8 mouse cellular contexts compared by ENCODE assay signal in the genomic region with DNA sequence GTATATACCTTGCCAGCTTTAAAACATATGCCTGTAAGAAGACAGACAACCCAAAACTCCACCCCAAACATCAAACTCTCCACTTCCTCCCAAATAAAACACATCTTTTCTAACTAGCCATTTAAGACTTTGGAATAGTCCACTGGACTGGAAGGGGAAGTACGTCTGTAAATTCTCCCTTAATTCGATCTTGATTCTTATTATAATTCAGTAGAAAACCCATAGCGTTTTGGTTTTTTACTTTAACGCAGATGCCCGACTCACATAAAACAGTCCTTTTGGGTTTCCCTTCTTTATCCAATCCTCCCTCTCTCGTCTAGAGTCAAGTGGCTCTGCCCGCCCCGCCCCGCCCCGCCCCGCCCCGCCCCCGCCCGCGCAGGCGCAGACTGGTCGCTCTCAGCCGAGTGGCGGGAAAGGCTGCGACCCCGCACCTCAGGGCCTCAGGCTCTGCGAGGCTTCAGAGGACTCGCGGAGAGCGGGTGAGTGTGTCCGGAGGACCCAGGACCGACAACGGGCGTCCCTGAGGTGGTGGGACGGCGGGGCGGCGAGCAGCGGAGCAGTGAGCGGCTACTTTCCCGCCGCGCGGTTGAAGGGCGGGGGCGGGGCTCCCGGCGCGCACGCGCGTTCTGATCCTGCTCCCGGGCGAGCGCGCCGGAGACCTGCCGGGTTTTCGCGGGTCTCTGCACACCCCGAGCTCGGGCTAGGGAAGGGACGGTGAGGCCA. TPM values are rescaled to one million over a fixed set of nuclear protein-coding genes. Genes with fewer than 3 reads are reported as not detected.
DNase-seq lines count a peak whose midpoint lies in the region; ATAC-seq and TF ChIP-seq lines count a peak whose summit lies in the region.

A gene (plus strand): TSS at position 369 of the 723 bp plus-strand sequence.

- no peaks in the 10 kb centered on the region for H3K9me3 ChIP-seq in embryonic facial prominence, embryonic 12.5 days
- H3K9me3 ChIP-seq in limb, embryonic 12.5 days = no peaks in the 10 kb centered on the region
- no peaks in the 10 kb centered on the region for H3K9me3 ChIP-seq in midbrain, embryonic 14.5 days (ENCODE audit: control insufficient read depth, low read length)

- H3K9ac ChIP-seq in embryonic facial prominence, embryonic 12.5 days = peak within 1 kb of the TSS; percentile 75
- H3K9ac ChIP-seq in heart, adult 2 months (ENCODE audit: low read depth, low read length) = peak within 1 kb of the TSS; percentile 68
- H3K9ac ChIP-seq in limb, embryonic 12.5 days (replicated peaks) = peak within 1 kb of the TSS; percentile 82
- H3K9ac ChIP-seq in midbrain, embryonic 14.5 days (replicated peaks; ENCODE audit: low read length) = peak within 1 kb of the TSS; percentile 72

- no peaks in the 10 kb centered on the region for H3K36me3 ChIP-seq in embryonic facial prominence, embryonic 12.5 days
- no peaks in the 10 kb centered on the region for H3K36me3 ChIP-seq in heart, adult 2 months (ENCODE audit: control insufficient read depth, insufficient read depth, low read length)
- no peaks in the 10 kb centered on the region for H3K36me3 ChIP-seq in kidney, adult 2 months (ENCODE audit: control insufficient read depth, insufficient read depth, low read length)
- peaks cover 11% of the 10 kb centered on the region for H3K36me3 ChIP-seq in limb, embryonic 12.5 days
- H3K36me3 ChIP-seq in midbrain, embryonic 14.5 days (ENCODE audit: control insufficient read depth, insufficient read depth, low read length) = no peaks in the 10 kb centered on the region

- peak within 1 kb of the TSS; percentile 62 for H3K4me3 ChIP-seq in embryonic facial prominence, embryonic 12.5 days
- H3K4me3 ChIP-seq in heart, adult 2 months = peak within 1 kb of the TSS; percentile 91
- peak within 1 kb of the TSS; percentile 98 for H3K4me3 ChIP-seq in kidney, adult 2 months (ENCODE audit: insufficient read depth, low read depth, low read length)
- peak within 1 kb of the TSS; percentile 79 for H3K4me3 ChIP-seq in limb, embryonic 12.5 days (replicated peaks)
- peak within 1 kb of the TSS; percentile 70 for H3K4me3 ChIP-seq in midbrain, embryonic 14.5 days (replicated peaks; ENCODE audit: low read depth, low read length)

- peak within 1 kb of the TSS; percentile 55 for H3K4me2 ChIP-seq in embryonic facial prominence, embryonic 12.5 days (replicated peaks)
- peak within 1 kb of the TSS; percentile 65 for H3K4me2 ChIP-seq in limb, embryonic 12.5 days
- peak within 1 kb of the TSS; percentile 65 for H3K4me2 ChIP-seq in midbrain, embryonic 14.5 days (ENCODE audit: low read length)

- TF ChIP-seq EP300 in heart, adult 2 months (IDR thresholded peaks at IDR 0.05; ENCODE audit: insufficient read depth, low read depth, low read length) = 0 out of 2 replicates have a peak, but pooled peaks have one; percentile 37

- ATAC-seq in embryonic facial prominence, embryonic 12.5 days (ENCODE audit: insufficient number of reproducible peaks, insufficient read depth, low FRiP score, low TSS enrichment) = peak; percentile 87
- ATAC-seq in limb, embryonic 12.5 days (ENCODE audit: insufficient number of reproducible peaks, insufficient read depth, low FRiP score, low TSS enrichment, low read depth) = peak; percentile 87
- ATAC-seq in midbrain, embryonic 14.5 days (ENCODE audit: low FRiP score, low TSS enrichment) = peak; percentile 92

- no peaks in the 10 kb centered on the region for H3K27me3 ChIP-seq in embryonic facial prominence, embryonic 12.5 days
- no peaks in the 10 kb centered on the region for H3K27me3 ChIP-seq in heart, adult 2 months (ENCODE audit: control insufficient read depth, insufficient read depth, low read length)
- no peaks in the 10 kb centered on the region for H3K27me3 ChIP-seq in kidney, adult 2 months (replicated peaks; ENCODE audit: control insufficient read depth, insufficient read depth, low read length)
- no peaks in the 10 kb centered on the region for H3K27me3 ChIP-seq in limb, embryonic 12.5 days
- no peaks in the 10 kb centered on the region for H3K27me3 ChIP-seq in midbrain, embryonic 14.5 days (ENCODE audit: control insufficient read depth, insufficient read depth, low read length)

- peak; percentile 88 for DNase-seq in 3134 (ENCODE audit: extremely low read depth, insufficient read length, low spot score)
- DNase-seq in adrenal gland, postnatal 36 days = peak; percentile 87 to 93
- DNase-seq in heart, adult 2 months = peak; percentile 93 to 96
- DNase-seq in kidney, adult 2 months = peak; percentile 90
- peak; percentile 92 for DNase-seq in midbrain, embryonic 14.5 days
- DNase-seq in spleen, adult 12 weeks (ENCODE audit: low spot score) = peak; percentile 92

- WGBS in embryonic facial prominence, embryonic 12.5 days = under 1% methylated on average over 57 of the region's 58 CpGs
- under 1% methylated on average over 58 of the region's 58 CpGs for WGBS in heart, adult 2 months
- WGBS in kidney, adult 2 months = under 1% methylated on average over 58 of the region's 58 CpGs
- under 1% methylated on average over 58 of the region's 58 CpGs for WGBS in limb, embryonic 12.5 days
- under 1% methylated on average over 58 of the region's 58 CpGs for WGBS in midbrain, embryonic 14.5 days

- intact Hi-C loops in heart, adult 2 months (cut with DNase I) = loop anchor here (1.0 kb wide), 1 partner anchor 19 kb away; no protein-coding TSS in a partner anchor

- H3K27ac ChIP-seq in embryonic facial prominence, embryonic 12.5 days = peak within 1 kb of the TSS; percentile 92
- peak within 1 kb of the TSS; percentile 85 for H3K27ac ChIP-seq in heart, adult 2 months
- peak within 1 kb of the TSS; percentile 91 for H3K27ac ChIP-seq in kidney, adult 2 months (ENCODE audit: insufficient read depth, low read depth, low read length)
- H3K27ac ChIP-seq in limb, embryonic 12.5 days = peak within 1 kb of the TSS; percentile 97
- H3K27ac ChIP-seq in midbrain, embryonic 14.5 days (replicated peaks; ENCODE audit: low read depth, low read length) = peak within 1 kb of the TSS; percentile 89

- no peak for TF ChIP-seq CTCF in heart, adult 2 months (IDR thresholded peaks at IDR 0.05)
- TF ChIP-seq CTCF in kidney, adult 2 months (conservative IDR thresholded peaks at IDR 0.05; ENCODE audit: insufficient read depth, insufficient read length, low read depth, low read length) = no peak

- peak; percentile 86 for TF ChIP-seq POLR2A in heart, adult 2 months (IDR thresholded peaks at IDR 0.05; ENCODE audit: insufficient read depth, low read depth, low read length)
- peak; percentile 24 for TF ChIP-seq POLR2A in kidney, adult 2 months (IDR thresholded peaks at IDR 0.05; ENCODE audit: low read depth, low read length)

- peaks cover 27% of the 10 kb centered on the region for H3K4me1 ChIP-seq in embryonic facial prominence, embryonic 12.5 days
- H3K4me1 ChIP-seq in heart, adult 2 months (ENCODE audit: control insufficient read depth, insufficient read depth, low read length) = peaks cover 1% of the 10 kb centered on the region; the same call in 1 of the 2 replicates
- no peaks in the 10 kb centered on the region for H3K4me1 ChIP-seq in kidney, adult 2 months (ENCODE audit: control insufficient read depth, insufficient read depth, low read length)
- peaks cover 37% of the 10 kb centered on the region for H3K4me1 ChIP-seq in limb, embryonic 12.5 days (replicated peaks)
- peaks cover 3% of the 10 kb centered on the region; the same call in 1 of the 2 replicates for H3K4me1 ChIP-seq in midbrain, embryonic 14.5 days (ENCODE audit: control insufficient read depth, insufficient read depth, low read length)

- no peaks in the 10 kb centered on the region for H3K79me2 ChIP-seq in heart, adult 2 months (replicated peaks; ENCODE audit: control insufficient read depth, insufficient read depth, low read length)

RNA-seq across cellular contexts. Expression of the gene that starts here (rescaled TPM):
- 1 to 10 TPM; 7.6 to 8.8 TPM for total RNA-seq in adrenal gland, postnatal 36 days (2021)
- 80.9 and 81.5 TPM in 2 replicates for polyA plus RNA-seq in embryonic facial prominence, embryonic 12.5 days (2016; fragmentation: Nextera tagmentation; extraction: Ambion mirVana)
- total RNA-seq in heart, adult 2 months (2021) = 1 to 10 TPM; 6.5 to 7.6 TPM
- 5.7 and 9.6 TPM in 2 replicates for polyA plus RNA-seq in heart, adult 2 months (2012; rRNA removed)
- 2.7 and 3.8 TPM in 2 replicates for polyA plus RNA-seq in kidney, adult 2 months (2012; rRNA removed)
- polyA plus RNA-seq in limb, embryonic 12.5 days (2016; fragmentation: Nextera tagmentation; extraction: Ambion mirVana) = 103 and 108 TPM in 2 replicates
- polyA plus RNA-seq in midbrain, embryonic 14.5 days (2014; fragmentation: Nextera tagmentation; extraction: Ambion mirVana) = 13.5 and 19.5 TPM in 2 replicates

Comparison
In these comparisons a context has a peak if more than half of its experiments do, and no peak if none do; other contexts are left out.
1. Peak in every context shown above with its lines: DNase-seq, ATAC-seq, H3K4me3 ChIP-seq and H3K27ac ChIP-seq.